In genomic region chr17:79661387-79661786, GRCm38 (mm10) we compare ENCODE assay signal across 8 mouse cellular contexts. TPM values are rescaled to one million over a fixed set of nuclear protein-coding genes. Genes with fewer than 3 reads are reported as not detected.
DNase-seq lines count a peak whose midpoint lies in the region; ATAC-seq lines count a peak whose summit lies in the region.

No protein-coding gene starts in this region.

- no peak overlapping the region for H3K4me2 ChIP-seq in kidney, embryonic 16.5 days (replicated peaks; ENCODE audit: low read depth, low read length)
- H3K4me2 ChIP-seq in limb, embryonic 11.5 days (ENCODE audit: low read depth, severe bottlenecking) = no peak overlapping the region

- no peak overlapping the region for H3K27ac ChIP-seq in kidney, embryonic 16.5 days (ENCODE audit: low read length)
- no peak overlapping the region for H3K27ac ChIP-seq in embryonic facial prominence, embryonic 10.5 days (replicated peaks)
- no peak overlapping the region for H3K27ac ChIP-seq in limb, embryonic 11.5 days (replicated peaks; ENCODE audit: low read depth, low read length)

- H3K4me3 ChIP-seq in kidney, embryonic 16.5 days (ENCODE audit: low read length) = no peak overlapping the region
- H3K4me3 ChIP-seq in embryonic facial prominence, embryonic 10.5 days = no peak overlapping the region
- no peak overlapping the region for H3K4me3 ChIP-seq in limb, embryonic 11.5 days (ENCODE audit: low read depth, low read length)

- H3K9me3 ChIP-seq in kidney, embryonic 16.5 days (ENCODE audit: low read length) = no peaks in the 10 kb centered on the region
- no peaks in the 10 kb centered on the region for H3K9me3 ChIP-seq in embryonic facial prominence, embryonic 10.5 days
- no peaks in the 10 kb centered on the region for H3K9me3 ChIP-seq in limb, embryonic 11.5 days (ENCODE audit: control insufficient read depth, low read length)

- H3K9ac ChIP-seq in kidney, embryonic 16.5 days (replicated peaks; ENCODE audit: low read length) = no peak overlapping the region
- H3K9ac ChIP-seq in limb, embryonic 11.5 days (ENCODE audit: low read length) = no peak overlapping the region

- no peaks in the 10 kb centered on the region; the same call in 1 of the 2 replicates for H3K27me3 ChIP-seq in kidney, embryonic 16.5 days (ENCODE audit: insufficient read depth, low read length)
- no peaks in the 10 kb centered on the region for H3K27me3 ChIP-seq in embryonic facial prominence, embryonic 10.5 days (replicated peaks; ENCODE audit: low read depth, poor library complexity, severe bottlenecking)
- H3K27me3 ChIP-seq in limb, embryonic 11.5 days (ENCODE audit: control insufficient read depth, insufficient read depth, low read length) = no peaks in the 10 kb centered on the region

- DNase-seq in kidney, adult 11 months = peak; percentile 15
- DNase-seq in adrenal gland, postnatal 10 days = peak; percentile 79
- DNase-seq in embryonic facial prominence, embryonic 10.5 days (ENCODE audit: low spot score) = peak; percentile 75
- DNase-seq in limb, embryonic 11.5 days (ENCODE audit: low spot score) = peak; percentile 85
- peak; percentile 53 for DNase-seq in ovary, postnatal 36 days (ENCODE audit: low spot score)
- peak; percentile 21 to 41 for DNase-seq in urinary bladder, adult 18-20 months (ENCODE audit: low spot score in 2 of 2)

- ATAC-seq in kidney, embryonic 16.5 days (ENCODE audit: low FRiP score, low TSS enrichment) = no peak
- peak; percentile 38 for ATAC-seq in inflammation-experienced regulatory T-cells, adult 6 months
- no peak for ATAC-seq in limb, embryonic 11.5 days (ENCODE audit: insufficient number of reproducible peaks, low FRiP score, low TSS enrichment, low read depth)

- WGBS in kidney, embryonic 16.5 days = 43% methylated on average over 7 of the region's 7 CpGs
- WGBS in embryonic facial prominence, embryonic 10.5 days = 41% methylated on average over 7 of the region's 7 CpGs
- WGBS in limb, embryonic 11.5 days = 48% methylated on average over 7 of the region's 7 CpGs

- peaks cover 9% of the 10 kb centered on the region; the same call in 1 of the 2 replicates for H3K4me1 ChIP-seq in kidney, embryonic 16.5 days (ENCODE audit: insufficient read depth, low read length)
- 0 out of 2 replicates have a peak, but pooled peaks cover 3% of the 10 kb centered on the region for H3K4me1 ChIP-seq in embryonic facial prominence, embryonic 10.5 days
- no peaks in the 10 kb centered on the region for H3K4me1 ChIP-seq in limb, embryonic 11.5 days (ENCODE audit: control insufficient read depth, insufficient read depth, low read length)

- H3K36me3 ChIP-seq in kidney, embryonic 16.5 days (ENCODE audit: insufficient read depth, low read length) = no peaks in the 10 kb centered on the region
- H3K36me3 ChIP-seq in embryonic facial prominence, embryonic 10.5 days (replicated peaks) = no peaks in the 10 kb centered on the region
- no peaks in the 10 kb centered on the region for H3K36me3 ChIP-seq in limb, embryonic 11.5 days (ENCODE audit: control insufficient read depth, insufficient read depth, low read length)

RNA-seq across cellular contexts. Expression of gene Rmdn2, which starts 49.7 kb away (rescaled TPM):
- polyA plus RNA-seq in kidney, embryonic 16.5 days (2015; fragmentation: Nextera tagmentation; extraction: Ambion mirVana) = 14.9 and 16.5 TPM in 2 replicates
- 100 to 1,000 TPM; 114 to 156 TPM for total RNA-seq in adrenal gland, postnatal 10 days (2021)
- 6.4 and 7.0 TPM in 2 replicates for polyA plus RNA-seq in embryonic facial prominence, embryonic 10.5 days (2016; fragmentation: Nextera tagmentation; extraction: Ambion mirVana)
- 10 to 100 TPM in 1 of 3 experiments, 1 to 10 TPM in 2; 3.2 to 19.9 (median 6.9) TPM for polyA plus RNA-seq in inflammation-experienced regulatory T-cells, adult 6 months (2017; shearing (Covaris generic))
- 10.1 and 10.8 TPM in 2 replicates for polyA plus RNA-seq in limb, embryonic 11.5 days (2014; fragmentation: Nextera tagmentation; extraction: Ambion mirVana)

RNA-seq across cellular contexts. Expression of gene Cyp1b1, which starts 53.5 kb away (rescaled TPM):
- 18.5 and 18.6 TPM in 2 replicates for polyA plus RNA-seq in kidney, embryonic 16.5 days (2015; fragmentation: Nextera tagmentation; extraction: Ambion mirVana)
- total RNA-seq in adrenal gland, postnatal 10 days (2021) = 10 to 100 TPM; 21.3 to 27.9 TPM
- polyA plus RNA-seq in embryonic facial prominence, embryonic 10.5 days (2016; fragmentation: Nextera tagmentation; extraction: Ambion mirVana) = 4.0 and 6.1 TPM in 2 replicates
- polyA plus RNA-seq in inflammation-experienced regulatory T-cells, adult 6 months (2017; shearing (Covaris generic)) = not detected
- 2.0 and 3.4 TPM in 2 replicates for polyA plus RNA-seq in limb, embryonic 11.5 days (2014; fragmentation: Nextera tagmentation; extraction: Ambion mirVana)

Comparison
In these comparisons a context has a peak if more than half of its experiments do, and no peak if none do; other contexts are left out.
1. DNase-seq: peak in every context shown above with its lines; median percentile 85 in limb, embryonic 11.5 days; 79 in adrenal gland, postnatal 10 days; 75 in embryonic facial prominence, embryonic 10.5 days; 53 in ovary, postnatal 36 days; 31 in urinary bladder, adult 18-20 months; 15 in kidney, adult 11 months.